Mouse (Mus musculus) retina, postnatal 7 days (tissue): ENCODE data around the gene Hrasls.

ENCODE experiments used
- DNase-seq: peaks from one replicate; pipeline ENCODE4 v3.0.0-alpha.2; 2012; ENCODE audit warnings: low read depth, low spot score

Hrasls gene

DNA sequence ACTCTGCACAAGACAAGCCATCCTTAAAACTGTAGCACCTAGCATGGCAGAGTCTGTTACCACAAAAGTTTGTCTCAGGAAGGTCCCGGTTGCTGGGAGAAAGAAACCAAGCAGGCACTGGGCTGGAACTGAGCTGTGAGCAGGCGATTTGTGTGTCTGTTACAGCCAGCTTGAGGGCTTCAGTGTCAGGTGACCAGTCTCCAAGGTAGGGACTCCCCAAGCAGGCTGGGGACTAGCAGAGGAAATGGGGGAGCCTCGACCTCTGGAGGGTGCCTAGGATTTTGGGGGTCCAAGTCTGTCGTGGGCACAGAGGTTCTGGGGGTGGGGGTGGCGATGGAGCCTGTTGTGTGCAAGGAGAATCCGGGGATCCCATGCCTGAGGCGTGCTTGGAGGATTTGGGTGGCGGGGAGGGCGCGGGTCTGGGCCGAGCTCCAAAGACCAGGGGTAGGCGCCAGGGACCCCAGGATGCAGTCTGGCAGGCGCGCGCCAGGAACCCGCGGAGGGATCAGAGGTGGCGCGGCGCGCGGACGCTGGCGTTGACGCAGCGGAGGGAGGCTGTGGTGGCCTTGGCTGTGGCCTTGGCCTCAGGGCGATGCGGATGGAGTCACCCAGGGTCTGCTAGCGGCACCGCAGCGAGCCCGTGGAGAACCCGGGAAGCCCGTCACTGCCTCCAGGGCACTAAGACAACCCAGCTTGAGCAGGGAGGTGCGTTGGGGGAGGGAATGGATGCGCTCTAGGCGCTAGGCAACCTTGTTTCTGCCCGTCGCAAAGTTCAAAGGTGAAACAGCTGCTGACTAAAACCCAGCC lies at the start of gene Hrasls:
Gene Hrasls, plus strand, starts transcription at position 91 of the 807 bp plus-strand sequence.
- peak; percentile 28 for DNase-seq

DNA sequence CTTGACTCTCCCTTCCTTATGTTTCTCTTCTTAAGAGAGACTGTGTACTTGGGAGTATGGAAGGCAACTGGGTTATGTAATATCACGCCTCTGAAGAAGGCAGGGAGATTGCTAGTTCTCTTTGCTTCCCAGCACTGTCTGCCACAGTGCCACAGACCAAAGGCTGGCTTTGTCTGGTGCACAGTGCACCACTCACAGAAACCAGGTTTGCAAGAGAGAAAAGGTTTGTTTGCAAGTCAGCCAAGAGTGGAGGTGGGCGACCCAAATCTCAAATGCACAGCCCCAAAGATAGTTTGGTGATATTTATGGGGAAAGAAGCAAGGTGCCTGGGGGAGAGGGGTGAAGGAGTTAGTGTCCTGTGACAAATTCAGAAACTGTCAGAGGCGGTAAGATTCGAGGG lies 47.2 kb upstream of the Hrasls start:
- DNase-seq: no peak

DNA sequence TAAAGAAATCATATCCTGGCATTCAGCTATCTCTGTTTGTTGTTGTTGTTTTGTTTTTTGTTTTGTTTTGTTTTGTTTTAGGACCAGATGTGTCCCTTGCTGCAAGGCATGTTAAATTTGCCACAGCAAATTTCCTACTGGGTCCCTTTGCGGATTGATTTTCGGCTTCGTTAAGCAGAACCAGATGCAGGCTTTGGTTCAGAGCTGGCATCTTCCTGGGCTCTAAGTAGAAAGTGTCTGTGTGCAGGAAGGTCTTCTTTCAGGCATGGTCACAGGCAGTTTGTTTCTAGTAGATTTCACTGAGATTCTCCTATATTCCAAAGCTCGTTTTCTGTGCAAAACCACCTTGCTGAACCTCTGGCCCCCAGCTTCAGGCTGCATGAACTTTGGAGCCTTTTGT lies 42.4 kb upstream of the Hrasls start:
- no peak for DNase-seq

DNA sequence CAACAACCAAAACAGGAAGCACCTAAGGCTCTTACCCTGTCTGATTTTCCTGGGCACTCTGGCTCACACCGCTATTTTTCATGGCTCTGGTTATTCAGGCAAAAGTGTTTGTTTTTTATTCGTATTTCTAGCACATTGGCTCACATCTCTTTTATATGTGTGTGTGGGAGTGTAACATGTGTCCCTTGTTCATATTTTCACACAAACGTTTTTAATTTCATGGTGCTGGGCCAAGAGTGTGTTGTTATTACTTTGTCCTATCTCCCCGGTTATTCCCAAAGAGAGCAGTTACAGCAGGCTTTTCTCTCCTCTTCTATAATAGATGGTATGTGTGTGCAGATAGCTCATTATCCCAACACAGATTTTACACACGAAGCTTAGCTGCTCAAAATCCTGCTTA lies 37.8 kb upstream of the Hrasls start:
- DNase-seq: peak; percentile 8

DNA sequence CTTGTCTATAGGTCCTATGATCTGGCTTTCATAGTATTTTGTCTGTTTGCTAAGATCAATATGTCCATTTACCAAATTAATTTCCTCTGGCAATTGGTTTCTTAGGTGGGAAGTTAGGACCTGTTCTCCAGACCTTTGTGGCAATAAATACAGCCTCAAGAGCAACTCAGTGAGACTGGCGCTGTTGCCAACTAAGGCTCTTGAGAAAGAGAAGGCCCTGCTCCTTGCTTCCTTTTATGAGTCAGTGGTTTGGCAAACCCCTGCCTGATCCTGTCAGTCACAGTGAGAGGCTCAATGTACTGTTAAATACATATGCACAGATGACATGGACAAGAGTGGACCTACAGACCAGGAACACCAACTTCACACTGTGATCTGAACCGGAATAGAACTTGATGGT lies 36.3 kb upstream of the Hrasls start:
- DNase-seq: no peak

DNA sequence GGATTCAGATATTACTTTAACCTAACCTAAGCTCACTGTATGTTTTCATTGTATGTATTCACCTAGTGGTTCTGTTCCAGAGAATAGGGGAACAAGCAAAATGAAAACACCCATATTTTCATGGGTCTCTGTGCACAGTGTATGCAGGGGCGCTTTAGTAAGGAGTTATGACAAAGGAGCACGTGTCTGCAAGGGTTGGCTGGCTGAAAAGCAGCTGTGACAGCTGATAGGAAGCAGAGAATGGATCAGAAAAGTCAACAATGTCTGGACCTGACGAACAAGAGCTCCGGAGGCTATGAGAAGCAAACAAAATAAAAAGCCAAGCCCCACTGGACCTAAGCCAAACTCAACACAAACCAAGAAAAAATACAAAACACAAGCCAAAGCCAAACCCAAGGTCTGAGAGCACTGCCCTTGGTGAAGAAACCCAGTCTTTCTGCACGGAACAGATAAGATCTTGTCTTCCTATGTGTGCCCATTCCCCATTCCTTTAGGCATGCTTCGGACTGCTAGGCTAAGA lies 34.6 kb upstream of the Hrasls start:
- no peak for DNase-seq

DNA sequence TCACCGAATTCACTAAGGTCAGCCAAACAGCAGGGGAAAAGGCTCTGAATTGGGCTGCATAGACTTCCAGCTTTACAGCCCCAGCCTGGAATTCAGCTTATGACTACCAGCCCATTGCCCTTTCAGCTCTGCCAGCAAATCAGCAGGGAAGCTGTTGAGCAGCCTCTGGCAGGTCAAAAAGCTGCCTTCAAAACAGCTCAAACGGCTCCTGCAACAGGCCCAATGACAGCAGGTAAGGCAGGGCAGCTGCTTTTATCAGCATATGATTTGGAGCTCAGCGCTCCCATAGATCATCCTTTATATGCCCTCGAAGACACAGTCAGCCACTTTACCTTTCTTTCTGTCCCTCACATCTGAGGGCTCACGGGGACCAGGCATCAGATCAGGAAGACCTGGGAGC lies 16.6 kb upstream of the Hrasls start:
- no peak for DNase-seq

DNA sequence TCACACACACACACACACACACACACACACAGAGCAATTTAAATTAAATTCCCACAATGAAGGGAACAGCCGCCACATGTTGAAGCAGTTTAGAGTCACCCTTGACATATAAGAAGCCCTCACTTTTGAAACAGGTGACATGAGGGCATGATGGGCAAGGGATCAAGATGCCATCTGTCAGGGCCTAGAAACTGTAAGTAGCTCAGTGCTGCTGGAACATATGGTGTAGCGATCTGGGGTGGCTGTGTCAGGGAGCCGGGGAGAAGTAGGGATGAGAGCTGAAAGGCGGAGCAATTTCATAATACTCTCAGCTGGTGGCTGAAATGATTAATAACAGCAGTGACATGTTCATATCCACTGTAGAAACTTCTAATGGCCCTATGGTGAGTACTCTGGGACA lies 15.5 kb upstream of the Hrasls start:
- DNase-seq: peak; percentile 31

DNA sequence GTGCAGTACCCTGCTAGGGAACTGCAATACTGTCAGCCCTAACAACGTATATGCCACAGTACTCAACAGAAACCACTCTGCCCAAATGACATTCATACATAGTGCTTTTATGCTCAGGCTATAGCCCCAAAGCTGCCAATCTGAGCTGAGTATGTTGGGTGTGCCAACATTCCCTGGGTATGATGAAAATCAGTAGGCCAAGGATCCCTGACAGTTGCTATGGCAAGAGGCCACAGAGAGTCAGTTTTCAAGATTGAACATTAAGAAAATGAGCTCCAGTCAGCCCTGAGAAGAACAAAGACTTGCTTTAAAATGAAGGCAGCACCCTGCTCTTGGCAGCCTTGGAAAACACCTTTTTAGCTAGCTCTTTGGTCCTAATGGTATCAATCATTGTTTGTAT lies 14.3 kb upstream of the Hrasls start:
- DNase-seq: no peak

DNA sequence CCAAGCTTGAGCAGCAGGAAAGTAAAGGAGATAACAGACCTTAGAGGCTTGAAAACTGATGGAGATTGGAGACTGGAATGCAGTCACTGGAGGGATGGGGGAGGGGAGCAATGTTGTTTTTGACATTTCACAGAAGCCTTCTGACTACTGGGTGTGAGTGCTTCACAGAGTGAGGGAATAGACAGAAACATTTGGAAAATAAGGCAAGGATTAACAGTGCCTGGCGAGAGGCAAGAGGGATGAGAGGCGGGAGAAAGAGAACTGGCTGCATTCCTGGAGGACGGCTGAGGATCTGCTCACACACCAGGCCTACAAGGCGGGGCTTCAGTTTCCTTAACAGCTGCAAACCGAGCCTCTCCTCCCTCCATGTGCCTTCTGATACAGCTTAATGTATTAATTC lies 11.0 kb upstream of the Hrasls start:
- DNase-seq: no peak

DNA sequence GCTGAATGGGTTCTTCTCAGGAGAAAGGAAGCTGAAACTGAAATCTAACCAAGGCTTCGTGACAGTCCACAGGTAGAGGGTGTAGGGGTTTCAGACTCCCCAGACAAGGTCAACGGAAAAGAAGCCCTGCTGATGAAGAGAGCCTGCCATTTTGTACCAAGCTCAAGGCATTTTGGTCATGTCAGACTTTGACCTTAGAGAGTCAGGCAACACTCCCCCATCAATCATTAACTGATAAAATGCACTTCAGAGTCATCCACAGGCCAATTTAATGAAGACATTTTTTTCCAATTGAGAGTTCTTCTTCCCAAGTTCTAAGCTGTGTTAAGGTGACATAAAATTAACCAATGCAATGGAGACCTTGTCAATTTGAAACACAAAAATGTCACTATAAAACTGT lies 8.3 kb upstream of the Hrasls start:
- no peak for DNase-seq

DNA sequence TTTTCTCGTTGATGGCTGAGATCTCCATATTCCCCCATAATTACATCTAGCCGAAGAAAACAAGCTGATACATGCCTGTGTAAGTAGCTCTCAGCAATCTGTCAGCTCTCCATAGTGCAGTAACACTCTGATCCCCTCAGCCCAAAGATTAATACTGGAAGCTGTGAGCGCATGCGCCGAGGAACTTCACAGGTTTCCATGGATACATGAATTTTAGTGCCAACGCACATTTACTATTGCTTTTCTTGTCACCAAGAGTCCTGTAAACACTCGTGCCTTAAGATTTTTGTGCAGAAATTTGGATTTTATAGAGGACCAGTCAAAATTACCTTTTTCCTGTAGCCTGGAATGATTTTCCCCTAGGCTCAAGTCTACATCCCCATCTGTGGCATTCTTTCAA lies 4.6 kb upstream of the Hrasls start:
- DNase-seq: no peak

DNA sequence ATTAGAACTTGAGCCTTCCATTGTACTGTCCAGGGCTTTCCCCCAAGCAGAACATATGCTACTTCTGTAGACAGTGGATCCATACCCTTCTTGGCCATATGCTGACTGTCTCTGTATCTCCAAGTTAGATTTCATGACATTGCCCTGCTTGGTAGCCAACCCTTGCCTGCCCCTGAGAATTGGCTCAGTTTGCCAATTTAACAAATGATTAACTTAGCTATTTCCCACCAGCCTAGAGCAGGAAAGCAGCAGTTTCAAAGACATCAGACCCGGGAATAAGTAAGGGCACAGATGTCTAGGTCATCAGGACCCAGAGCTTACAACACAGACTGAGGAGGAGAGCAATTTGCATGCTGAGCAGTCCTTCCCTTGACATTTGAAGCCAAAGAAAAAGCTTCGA lies 3.9 kb upstream of the Hrasls start:
- DNase-seq: no peak

DNA sequence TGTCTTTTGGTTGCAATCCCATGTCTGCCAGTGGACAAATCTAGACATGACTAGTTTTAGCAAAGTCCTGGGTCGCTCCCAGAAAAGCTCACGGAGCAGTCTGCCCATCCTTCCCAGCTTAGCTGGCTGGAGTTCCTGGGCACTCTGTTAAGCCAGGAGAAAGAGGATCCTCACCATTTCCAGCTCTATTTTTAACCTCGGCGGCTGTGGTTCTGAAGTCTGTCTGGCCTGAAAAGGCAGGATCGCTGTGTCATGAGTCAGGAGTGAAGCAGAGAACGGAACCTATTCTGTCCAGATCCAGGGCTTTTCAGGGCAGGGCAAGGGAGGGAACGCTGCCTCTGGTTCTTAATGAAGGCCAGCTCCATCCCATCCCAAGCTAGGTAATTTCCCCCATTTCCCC lies 654 bp upstream of the Hrasls start:
- DNase-seq: no peak

DNA sequence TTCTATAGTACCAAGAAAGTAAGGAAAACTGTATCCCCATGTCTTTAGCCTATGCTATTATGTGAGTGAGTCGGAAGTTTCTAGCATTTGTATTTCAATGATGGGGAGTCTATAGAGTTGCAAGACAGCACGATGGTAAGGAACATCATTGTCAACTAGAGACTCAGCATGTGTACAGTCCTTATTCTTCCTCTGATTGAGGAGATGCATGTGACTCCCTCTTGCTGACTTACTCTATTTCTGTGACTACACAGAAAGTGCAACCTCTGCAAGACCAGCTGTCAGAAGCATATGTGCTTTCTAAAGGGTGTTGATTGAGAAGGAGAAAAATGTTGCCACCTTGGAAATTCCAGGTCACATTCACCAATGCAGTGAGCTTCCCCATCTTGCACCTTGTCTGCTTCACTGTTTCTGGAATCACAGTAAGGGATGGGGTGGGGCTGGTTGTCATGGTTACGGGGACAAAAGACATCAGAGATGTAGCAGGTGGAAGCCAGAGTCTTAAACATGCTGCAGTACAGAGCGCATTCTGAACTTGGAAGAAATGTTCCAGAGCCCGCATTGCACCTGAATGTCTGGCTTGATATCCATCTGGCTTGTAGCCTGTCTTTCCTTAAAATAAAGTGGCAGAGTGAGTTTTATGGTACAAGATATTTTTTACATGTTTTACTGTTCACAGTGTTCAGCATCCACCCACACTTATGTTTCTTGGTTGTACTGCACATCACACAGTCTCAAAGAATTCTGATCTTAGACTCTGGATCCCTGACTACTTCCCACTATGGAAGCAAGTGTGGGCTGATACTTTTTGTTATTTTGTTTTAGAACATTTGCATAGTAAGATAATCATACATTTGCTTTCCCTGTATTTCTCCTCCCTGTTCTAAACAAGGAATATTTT lies 7.2 kb downstream of the Hrasls start:
- DNase-seq: no peak

DNA sequence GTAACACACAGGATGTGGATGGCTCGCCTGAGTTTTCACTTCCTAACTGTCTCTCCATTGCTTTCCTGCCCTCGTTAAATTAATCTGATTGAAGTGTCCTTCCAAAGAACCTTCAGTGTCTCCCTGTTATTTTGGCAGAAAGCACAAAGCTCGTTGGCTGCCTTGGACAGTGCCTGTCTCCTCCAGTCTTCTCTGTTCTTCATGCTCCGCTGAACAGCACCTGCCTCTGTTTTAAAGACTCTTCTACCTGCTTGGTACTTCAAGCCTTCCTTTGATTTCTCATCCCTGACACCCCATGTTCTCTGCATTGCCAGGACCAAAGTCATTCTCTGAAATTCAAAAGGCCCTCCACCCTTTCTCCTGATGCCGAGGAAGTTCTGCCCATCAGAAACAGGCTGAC lies 26.5 kb downstream of the Hrasls start:
- no peak for DNase-seq

DNA sequence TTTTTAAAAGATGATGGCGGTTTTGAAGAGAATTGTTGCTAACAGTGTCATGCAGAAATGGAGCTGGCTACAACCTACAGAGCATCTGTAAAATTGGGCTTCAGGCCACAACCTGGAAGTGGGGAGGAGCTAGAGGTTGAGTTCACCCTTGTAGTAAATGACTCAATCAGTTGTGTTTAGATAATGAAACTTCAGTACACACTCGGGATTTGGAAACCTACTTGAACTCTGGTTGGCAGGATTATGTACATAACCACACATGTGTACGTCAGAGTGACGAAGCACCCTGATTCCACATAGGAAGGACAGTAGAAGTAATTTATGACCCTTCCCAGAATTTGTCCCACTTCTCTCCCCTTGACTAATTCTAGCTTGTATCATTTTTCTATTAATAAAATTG lies 44.8 kb downstream of the Hrasls start:
- no peak for DNase-seq
